Mouse (Mus musculus) gastrocnemius, postnatal 14 days (tissue): ENCODE data around the gene Mn1. TPM values are rescaled to one million over a fixed set of nuclear protein-coding genes. Genes with fewer than 3 reads are reported as not detected.

Experiments
- DNase-seq: peaks from one replicate; pipeline ENCODE4 v3.0.0; 2021; ENCODE audit warnings: mixed read lengths
- intact Hi-C: fragments of 180-260 bp; cut with DNase I; formaldehyde crosslinking; loops from one replicate; pipeline ENCODE4 v1.15.1; 2025; ENCODE audit warnings: low total_unique reads
- long read RNA-seq, 2 experiments: library from polyadenylated mRNA; stranded (forward); transcript quantifications; one replicate each; pipeline ENCODE4 v2.0.0; 2021
- total RNA-seq, 2 experiments: library from RNA; stranded (reverse); gene quantifications; 2 replicates each; pipeline ENCODE4 v1.2.3; 2021

Gene Mn1
- total RNA-seq: 10 to 100 TPM; 33.8 to 58.1 TPM
- long read RNA-seq, experiment 1, full-length matches to known transcripts: 6 of 18 reads
- long read RNA-seq, experiment 1, partial matches to known transcripts: 11 of 18 reads
- long read RNA-seq, experiment 1, other reads (novel, unspliced or antisense): 1 of 18 reads
- long read RNA-seq, experiment 2, full-length matches to known transcripts: 11 of 16 reads
- long read RNA-seq, experiment 2, partial matches to known transcripts: 0 of 16 reads
- long read RNA-seq, experiment 2, other reads (novel, unspliced or antisense): 5 of 16 reads

- intact Hi-C loops: loop anchor here (10.0 kb wide), 1 partner anchor 408 kb away; no protein-coding TSS in a partner anchor
- peak; percentile 90 for DNase-seq
These were observed at the start of gene Mn1 for GRCm38 (mm10) chr5:111416591-111417374. Gene Mn1 (plus strand): TSS chr5:111417362.

GRCm38 (mm10) chr5:111367937-111368517 is 49.1 kb upstream of the Mn1 start:
- intact Hi-C loops: no loop called here
- DNase-seq: no peak

DNA sequence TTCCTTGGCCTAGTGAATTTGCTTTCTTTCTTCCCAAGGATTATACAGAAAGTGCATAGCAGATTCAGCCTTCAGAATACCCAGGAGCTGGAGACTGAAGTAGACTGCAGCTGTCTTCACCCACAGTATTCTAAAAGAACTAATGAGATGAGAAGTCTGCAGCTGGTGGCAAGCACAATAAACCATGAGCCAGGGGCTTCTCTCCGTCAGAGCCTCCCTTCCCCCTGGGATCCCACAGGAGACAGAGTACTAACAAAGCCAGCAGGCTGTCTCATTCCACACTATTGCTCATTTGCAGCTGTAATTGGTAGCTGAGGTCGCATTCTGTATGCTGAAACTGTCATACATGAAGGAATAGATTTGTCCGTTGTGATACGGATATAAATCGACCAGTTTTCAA is 48.6 kb upstream of the Mn1 start:
- intact Hi-C loops: no loop called here
- DNase-seq: no peak

DNA sequence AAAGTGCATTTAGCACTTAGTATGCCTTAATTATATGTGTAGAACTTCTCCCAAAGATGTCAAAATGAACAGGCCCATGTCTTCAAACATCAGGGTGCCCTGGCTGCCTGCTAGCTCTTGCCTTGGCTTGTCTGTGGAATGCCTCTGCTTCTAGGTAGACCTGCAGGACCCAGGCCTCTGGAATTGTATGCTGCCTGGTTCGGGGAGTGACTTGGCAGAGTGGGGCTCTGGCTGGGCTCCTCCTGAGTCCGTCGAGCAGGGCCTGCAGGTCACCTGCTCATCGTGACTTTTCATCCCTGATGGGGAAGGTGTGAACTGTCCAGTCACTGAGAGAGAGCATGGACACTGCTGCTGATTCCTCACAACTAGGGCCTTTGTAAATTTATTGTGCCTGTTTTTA is 41.5 kb upstream of the Mn1 start:
- intact Hi-C loops: no loop called here
- DNase-seq: no peak

- DNase-seq: no peak
These were observed 40.7 kb upstream of the Mn1 start for GRCm38 (mm10) chr5:111376276-111377020.

DNA sequence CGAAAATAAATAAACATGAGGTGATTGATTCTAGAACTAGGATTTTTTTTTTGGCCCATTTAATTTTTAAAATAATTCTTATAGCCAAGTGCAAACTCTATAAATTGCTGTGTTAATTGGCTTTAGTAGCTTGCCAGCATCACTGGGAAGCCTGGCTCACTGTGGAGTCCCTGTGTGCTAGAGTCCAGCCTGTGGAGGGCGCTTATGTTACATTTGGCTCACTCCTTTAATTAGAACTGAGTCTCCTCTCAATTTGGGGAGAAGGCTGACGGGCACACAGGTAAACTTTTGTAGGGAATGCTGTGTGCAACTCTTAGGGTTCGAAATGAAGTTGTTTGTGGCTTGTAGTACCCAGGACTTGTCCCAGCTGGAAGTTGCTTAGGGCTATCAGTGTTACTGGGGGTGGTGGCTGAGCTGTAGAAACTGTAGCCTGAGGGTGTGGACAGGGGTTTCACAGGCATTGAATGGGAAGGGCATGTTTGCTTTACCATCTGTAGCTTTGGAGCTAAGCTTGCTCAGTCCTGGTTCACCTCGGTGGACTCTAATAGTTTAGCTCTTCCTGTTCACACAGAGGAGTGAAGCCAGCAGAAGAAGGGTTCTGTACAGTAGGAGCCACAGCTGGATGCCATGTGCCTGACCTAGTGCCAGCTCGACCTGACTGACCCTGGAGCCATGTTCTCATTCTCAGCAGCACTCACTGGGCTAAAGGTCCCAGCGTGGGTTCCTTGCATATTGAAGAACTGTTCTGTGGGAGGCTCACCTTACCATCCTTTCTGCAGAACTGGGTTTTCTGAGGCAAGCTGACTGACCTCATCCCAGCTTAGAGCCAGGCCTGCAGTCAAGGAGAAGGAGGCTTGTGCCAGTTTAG is 38.8 kb upstream of the Mn1 start:
- DNase-seq: no peak
- intact Hi-C loops: no loop called here

More at GRCm38 (mm10) chr5:111376276-111377020, 40.7 kb upstream of the Mn1 start:
- intact Hi-C loops: no loop called here

- intact Hi-C loops: no loop called here
- no peak for DNase-seq
These were observed 33.8 kb upstream of the Mn1 start for GRCm38 (mm10) chr5:111383335-111383734.

- no peak for DNase-seq
- intact Hi-C loops: no loop called here
These were observed 26.3 kb upstream of the Mn1 start for GRCm38 (mm10) chr5:111390911-111391310.

GRCm38 (mm10) chr5:111391485-111391884 is 25.7 kb upstream of the Mn1 start:
- no peak for DNase-seq
- intact Hi-C loops: no loop called here

DNA sequence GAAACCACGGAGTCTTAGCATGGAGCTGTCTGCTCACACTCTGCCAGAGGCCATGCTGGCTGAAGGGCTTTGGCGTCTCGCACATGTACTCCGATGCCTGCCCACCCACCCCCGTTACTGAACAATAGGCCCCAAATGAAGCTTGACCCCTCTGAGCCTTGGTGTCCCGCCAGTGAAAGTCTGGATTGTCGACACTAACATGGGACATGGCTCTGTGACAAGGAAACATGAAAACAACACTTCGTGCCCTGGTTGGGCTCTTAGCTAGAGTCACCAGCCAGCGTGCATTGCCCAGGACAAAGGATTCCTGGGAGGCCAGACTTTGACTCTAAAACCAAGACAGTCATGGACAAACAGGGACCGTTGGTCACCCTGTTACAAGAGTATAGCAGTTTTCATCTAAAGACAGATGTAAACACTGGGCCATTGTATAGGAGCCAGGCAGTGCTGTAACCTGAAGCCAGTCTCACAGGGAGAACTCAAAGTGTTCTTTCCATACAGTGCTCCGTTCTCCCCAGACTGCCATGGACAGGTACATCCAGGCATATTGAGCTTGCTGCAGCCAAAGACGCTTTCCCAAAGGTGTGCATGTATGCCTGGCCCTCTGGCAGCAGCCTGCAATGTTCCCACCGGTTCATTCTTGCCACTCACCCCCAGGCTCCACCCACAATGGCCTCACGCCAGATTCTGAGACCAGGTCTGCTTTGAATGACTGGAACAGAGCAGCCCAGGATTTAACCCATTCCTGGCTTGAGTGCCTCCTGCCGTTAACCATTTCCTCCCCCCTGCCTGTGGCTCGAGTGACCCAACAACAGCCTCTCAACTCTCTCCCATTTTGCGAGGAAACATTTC is 23.6 kb upstream of the Mn1 start:
- DNase-seq: peak; percentile 60
- intact Hi-C loops: no loop called here

- DNase-seq: no peak
- intact Hi-C loops: no loop called here
These were observed 22.7 kb upstream of the Mn1 start for GRCm38 (mm10) chr5:111394198-111395053.

- no peak for DNase-seq
- intact Hi-C loops: no loop called here
These were observed 21.4 kb upstream of the Mn1 start for GRCm38 (mm10) chr5:111395771-111396170.

DNA sequence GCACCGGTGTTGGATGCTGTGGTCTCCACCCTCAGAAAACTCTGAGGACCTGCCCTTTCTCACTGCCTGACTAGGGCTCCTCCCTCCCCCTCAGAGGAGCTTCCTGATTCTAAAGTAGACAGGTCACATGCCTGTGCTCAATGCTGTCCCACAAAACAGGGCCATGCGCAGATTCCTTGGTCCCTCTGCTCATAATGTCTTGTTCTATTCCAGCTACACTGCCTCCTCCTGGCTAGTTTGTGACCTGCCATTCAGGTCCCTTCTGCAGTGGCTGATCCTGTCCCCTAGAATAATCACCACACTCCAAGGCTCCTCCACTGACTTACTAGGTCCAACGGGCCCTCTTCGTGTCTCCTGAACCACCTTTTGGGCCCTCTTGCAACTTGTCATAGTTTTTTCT is 21.0 kb upstream of the Mn1 start:
- intact Hi-C loops: no loop called here

GRCm38 (mm10) chr5:111398471-111398870 is 18.7 kb upstream of the Mn1 start:
- DNase-seq: no peak
- intact Hi-C loops: no loop called here

More for the DNA sequence above, 21.0 kb upstream of the Mn1 start:
- no peak for DNase-seq

DNA sequence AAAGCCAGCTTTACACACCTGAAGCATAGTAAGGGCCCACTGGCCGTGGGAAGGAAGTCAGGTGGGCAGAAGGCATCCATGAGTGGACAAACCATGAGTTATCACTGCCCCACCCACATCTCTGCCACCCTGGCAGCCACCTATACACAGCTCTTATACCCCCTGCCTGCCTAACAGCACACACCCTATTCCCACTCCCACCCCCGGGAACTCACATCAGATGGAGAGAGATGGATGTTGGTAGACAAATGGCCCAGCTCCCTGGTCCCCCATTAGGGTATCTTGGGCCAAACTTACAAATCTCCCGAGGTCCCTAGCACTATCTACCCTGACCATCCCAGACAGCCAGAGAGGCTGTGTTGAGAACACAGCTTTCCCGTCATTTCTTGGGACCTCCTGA is 17.9 kb upstream of the Mn1 start:
- intact Hi-C loops: no loop called here
- DNase-seq: no peak

DNA sequence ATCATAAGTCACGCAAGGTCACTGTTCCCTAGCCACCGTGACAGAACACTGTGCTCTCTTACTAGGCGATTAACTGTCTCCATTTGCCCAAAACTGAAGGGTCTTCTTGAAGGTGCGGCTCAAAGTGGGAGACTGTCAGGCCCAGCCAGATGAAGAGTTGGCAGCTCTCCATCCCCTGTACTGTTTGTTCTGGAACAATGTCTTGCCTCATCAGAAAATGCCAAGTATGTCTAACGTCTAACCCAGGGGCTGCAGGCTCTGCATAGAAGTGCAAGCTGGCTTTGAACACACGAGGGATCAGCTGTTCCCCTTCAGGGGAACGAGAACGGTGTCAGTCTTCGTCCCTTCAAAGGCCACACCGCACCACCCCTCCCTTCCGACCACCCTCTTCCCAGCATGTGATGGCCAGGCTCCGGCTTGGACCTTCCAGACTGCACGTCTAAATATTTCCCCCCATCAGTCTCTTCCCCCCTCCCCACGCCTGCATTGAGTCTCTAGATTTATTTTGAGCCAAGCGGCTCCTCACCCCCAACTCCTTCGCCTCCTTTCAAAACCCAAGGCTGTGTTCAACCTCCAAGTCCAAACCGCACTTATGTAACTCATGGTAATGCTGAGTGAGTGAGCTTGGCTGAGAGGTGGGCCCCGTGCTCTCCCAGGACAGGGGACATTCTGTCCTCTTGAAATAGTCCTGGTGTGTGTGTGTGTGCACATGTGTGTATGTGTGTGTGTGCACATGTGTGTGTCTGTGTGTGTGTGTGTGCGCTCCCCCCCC is 15.1 kb upstream of the Mn1 start:
- no peak for DNase-seq
- intact Hi-C loops: no loop called here

DNA sequence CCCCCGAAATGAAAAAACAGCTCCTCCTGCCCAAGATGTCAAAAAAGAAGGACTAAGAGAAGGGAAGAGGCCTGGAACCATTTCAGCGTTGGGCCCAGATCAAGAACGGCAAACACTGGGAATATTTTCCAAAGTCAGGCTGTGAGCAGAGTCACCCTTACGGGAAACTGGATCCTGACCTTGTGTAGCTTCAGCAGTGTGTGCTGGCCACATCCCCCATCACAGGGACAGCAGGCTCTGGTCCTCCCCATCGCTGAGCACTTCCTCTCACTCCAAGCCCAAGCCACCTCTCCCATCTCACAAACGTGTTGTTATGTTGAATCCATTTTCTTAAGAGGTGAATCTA is 14.5 kb upstream of the Mn1 start:
- intact Hi-C loops: no loop called here
- DNase-seq: no peak
